Mouse (Mus musculus) CD4-positive, CD25-positive, alpha-beta regulatory T cell (primary cell): Measurements from ENCODE around the gene Tex12. TPM values are rescaled to one million over a fixed set of nuclear protein-coding genes. Genes with fewer than 3 reads are reported as not detected.

Experiments
- polyA plus RNA-seq: library from polyadenylated mRNA; unstranded; fragments of 100-300 nt; shearing (Covaris generic); gene quantifications from one replicate; pipeline ENCODE4 v1.2.1, GENCODE M21; 2017

Tex12 gene
- polyA plus RNA-seq = 0.18 TPM

GRCm38 (mm10) chr9:50561145-50561917 is at the start of gene Tex12:
Gene Tex12 (minus strand): TSS chr9:50561325.

GRCm38 (mm10) chr9:50603189-50603997 is 42.3 kb upstream of the Tex12 start, which contains the start of the genes Sdhd and Timm8b:
Gene Sdhd (minus strand): TSS chr9:50603812.
Gene Timm8b (plus strand): TSS chr9:50603910.

GRCm38 (mm10) chr9:50555094-50555446 is 6.1 kb downstream of the Tex12 start, which contains the start of gene Bco2:
Gene Bco2 (minus strand): TSS chr9:50555181.

GRCm38 (mm10) chr9:50554241-50555093 is 6.7 kb downstream of the Tex12 start, which contains the start of gene Il18:
Gene Il18 (plus strand): TSS chr9:50554827.

GRCm38 (mm10) chr9:50528293-50528892 is 32.7 kb downstream of the Tex12 start, which contains the start of gene Pts:
Gene Pts (minus strand): TSS chr9:50528724.

Other genes starting within 250 kb of the Tex12 start
- gene Rpl10-ps3, start 216.4 kb downstream of the Tex12 start, polyA plus RNA-seq = 581 TPM
- gene Plet1, start 66.8 kb downstream of the Tex12 start, polyA plus RNA-seq = 0.17 TPM
- 135 TPM for gene Pts, start 32.6 kb downstream of the Tex12 start, polyA plus RNA-seq
- gene Il18, start 6.5 kb downstream of the Tex12 start, polyA plus RNA-seq = 3.1 TPM
- gene Bco2, start 6.1 kb downstream of the Tex12 start, polyA plus RNA-seq = 0.68 TPM
- gene Sdhd, start 42.5 kb upstream of the Tex12 start, polyA plus RNA-seq = 161 TPM
- gene Timm8b, start 42.6 kb upstream of the Tex12 start, polyA plus RNA-seq = 99.1 TPM
- gene Pih1d2, start 56.0 kb upstream of the Tex12 start, polyA plus RNA-seq = not detected
- gene Nkapd1, start 56.1 kb upstream of the Tex12 start, polyA plus RNA-seq = 24.1 TPM
- gene Dlat, start 98.5 kb upstream of the Tex12 start, polyA plus RNA-seq = 44.4 TPM
- gene Dixdc1, start 178.2 kb upstream of the Tex12 start, polyA plus RNA-seq = 0.26 TPM
- gene 2310030G06Rik, start 185.2 kb upstream of the Tex12 start, polyA plus RNA-seq = not detected
- not detected for gene Cryab, start 190.0 kb upstream of the Tex12 start, polyA plus RNA-seq
- not detected for gene Hspb2, start 191.0 kb upstream of the Tex12 start, polyA plus RNA-seq
- 7.4 TPM for gene Fdxacb1, start 206.9 kb upstream of the Tex12 start, polyA plus RNA-seq
- 25.6 TPM for gene Alg9, start 213.7 kb upstream of the Tex12 start, polyA plus RNA-seq
- gene 1110032A03Rik, start 214.2 kb upstream of the Tex12 start, polyA plus RNA-seq = 16.7 TPM